Mouse (Mus musculus) cerebellum, postnatal 4 days (tissue): ENCODE measurements at regions not wholly inside any gene's neighbourhood (a gene's known extent, or its start where the extent isn't known, plus 50 kb on each side); places are given as distances from the start of the nearest gene placed in this dataset.

ENCODE experiments used
- DNase-seq, 2 experiments: peaks; one replicate each; pipeline ENCODE4 v3.0.0; 2022; ENCODE audit warnings: low spot score in 2 of 2, mixed read lengths in 1 of 2

DNA sequence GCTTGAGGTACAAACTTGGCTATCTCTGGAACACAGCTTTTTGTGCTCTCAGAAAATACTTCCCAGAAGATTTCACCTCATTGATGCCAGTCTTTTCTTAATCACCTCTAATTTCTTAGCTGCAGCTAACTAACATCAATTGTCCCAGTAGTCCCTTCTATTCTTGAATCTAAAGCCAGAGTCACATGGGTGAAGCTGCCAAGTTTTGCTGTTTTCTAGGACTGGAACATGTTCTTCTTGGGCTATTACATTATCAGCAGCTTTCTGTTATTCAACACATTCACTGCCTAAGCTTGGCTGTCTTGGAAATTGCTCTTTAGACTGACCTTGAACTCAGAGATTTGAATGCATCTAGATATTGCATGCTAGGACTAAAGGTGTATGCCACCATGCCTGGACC lies 583.9 kb downstream of the Cetn3 start:
- DNase-seq = no peak

DNA sequence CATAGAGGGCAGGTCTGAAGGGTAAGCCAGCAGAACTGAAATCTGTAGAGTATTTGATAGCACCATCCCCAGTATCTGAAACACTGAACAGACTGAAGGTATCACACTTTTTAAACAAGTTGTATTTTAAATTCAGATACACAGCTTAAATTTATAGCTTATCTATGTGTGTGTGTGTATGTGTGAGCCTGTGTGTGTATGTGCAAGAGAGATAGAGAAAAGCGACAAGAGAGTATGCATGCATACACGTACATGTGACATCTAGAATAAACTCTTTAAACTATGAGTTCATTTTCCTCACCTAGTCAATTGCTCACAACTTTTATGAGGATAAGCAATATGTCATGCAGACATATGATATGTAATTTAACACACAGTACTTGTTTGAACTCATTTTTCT lies 588.7 kb downstream of the Cetn3 start:
- no peak for DNase-seq

DNA sequence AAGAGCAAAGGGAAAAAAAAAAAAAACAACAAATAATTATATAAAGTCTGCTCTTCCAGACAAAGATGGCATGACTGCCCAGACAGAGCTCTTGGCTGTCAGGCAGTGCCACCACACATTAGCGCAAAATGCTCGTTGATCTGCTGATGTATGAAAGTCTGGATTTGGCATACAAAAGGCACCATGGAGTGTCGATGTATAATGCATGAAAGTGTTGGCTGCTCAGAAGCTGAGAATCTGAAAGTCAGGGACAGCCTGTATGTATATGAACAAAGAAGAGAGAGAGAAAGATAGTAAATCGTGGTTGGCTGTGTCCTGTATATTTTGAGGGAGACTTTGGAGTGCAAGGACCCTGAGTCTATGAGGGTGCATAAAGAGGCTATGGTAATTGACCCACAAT lies 589.7 kb downstream of the Cetn3 start:
- DNase-seq = peak in 1 of 2 experiments; percentile 6

DNA sequence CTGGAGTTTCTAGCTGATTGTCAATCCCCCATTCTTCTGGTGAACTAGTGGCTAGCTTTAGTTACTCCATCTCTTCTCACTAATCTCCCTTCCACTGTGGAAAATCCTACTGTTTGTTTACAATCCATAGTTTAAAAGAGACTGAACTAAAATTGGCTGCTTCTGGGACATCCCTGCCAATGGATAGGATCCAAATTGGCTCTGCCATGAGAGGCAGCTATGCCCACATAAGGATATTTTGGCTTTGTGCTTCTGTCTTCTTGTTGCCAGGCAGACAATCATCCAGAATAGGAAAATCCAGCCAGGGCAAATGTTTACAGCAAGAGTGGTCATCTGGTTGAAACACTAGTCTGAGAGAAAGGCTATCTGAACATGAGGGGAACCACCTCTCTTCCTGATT lies 610.0 kb downstream of the Cetn3 start:
- peak in 1 of 2 experiments; percentile 5 for DNase-seq

DNA sequence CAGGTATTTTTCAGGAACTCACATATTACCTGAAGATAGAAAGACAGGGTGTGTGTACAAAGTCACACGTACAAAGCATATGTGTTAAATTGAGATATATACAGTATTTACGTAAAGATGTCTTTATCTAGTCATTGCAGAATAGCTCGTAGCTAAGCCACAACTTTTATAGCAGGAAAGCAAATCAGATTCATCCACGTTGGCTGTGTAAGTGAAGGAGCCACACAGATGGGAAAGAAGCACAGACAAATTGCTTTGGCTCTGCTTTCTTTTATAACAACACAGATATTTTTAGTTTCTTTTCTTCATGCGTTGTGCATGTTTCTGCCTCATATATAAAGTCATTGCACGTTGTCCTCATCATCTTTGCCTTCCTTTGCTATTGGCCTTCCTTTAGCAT lies 610.6 kb downstream of the Cetn3 start:
- no peak for DNase-seq

DNA sequence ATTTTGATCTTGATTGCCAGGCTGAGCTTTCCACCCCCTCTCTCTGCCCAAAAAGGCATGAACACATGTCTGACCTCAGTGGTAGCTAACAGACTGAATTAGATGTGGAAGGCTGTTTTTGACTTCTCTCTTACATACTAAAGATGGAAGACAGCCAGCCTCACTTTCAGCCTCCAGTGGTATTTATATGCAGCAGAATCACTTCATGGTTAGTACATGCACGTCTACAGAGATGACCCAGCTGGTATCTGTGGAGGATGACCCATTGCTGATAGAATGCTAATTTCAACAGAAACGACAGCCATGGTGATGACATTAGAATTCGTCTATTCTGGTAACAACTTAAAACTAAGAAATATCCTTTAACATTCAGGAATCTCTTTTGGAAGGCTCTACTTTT lies 630.8 kb downstream of the Cetn3 start:
- DNase-seq = no peak

DNA sequence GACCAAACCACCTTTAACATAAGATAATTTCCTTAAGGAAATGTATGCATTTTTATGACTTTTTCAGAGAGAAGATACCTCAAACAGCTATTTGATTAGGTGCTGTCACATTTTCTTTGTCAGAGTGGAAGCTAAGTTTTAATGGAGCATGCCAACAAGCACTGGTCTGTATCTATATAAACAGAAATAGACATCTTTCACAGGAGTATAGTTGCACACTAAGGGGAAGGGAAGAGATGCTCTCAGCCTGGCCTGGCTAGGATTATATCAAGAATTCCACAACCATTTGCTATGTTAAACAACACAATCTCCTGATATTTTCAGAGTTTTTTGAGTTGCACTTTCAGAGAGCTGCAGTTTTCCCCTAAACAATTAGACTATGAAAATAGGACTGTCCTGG lies 638.1 kb downstream of the Cetn3 start:
- no peak for DNase-seq

DNA sequence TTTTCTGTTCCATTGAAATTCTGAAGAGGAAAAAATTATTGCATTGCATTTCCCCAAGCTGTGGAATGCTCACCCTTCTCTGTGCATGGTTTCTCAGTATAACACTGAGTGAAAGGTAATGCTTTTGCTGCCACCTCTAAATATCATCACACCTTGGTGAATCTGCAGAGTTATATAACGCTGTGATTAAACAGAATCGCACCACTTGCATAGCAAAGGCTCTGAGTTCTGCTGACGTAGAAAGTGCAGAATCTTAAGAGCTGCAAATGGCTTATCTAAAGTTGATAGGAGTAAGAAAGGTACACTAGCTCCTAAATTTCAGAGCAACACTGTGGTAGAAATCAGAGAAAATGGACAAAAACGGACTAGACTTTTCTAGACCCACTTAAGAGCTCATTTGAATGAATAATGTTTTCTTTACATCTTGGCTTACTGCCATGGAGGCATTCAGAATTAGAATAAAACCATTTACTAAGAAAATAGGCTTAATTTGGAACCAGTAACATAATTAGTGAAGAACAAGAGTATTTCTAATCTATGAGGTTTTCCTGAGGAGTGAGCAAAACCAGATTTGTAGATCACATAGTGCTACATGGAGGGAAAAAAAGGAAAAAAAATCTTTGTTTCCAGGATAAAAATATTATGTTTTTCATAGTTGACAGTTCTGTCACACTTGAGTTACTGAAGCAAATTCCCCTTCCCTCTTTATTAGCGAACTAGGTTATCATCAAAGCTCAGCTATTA lies 641.2 kb downstream of the Cetn3 start:
- no peak for DNase-seq

DNA sequence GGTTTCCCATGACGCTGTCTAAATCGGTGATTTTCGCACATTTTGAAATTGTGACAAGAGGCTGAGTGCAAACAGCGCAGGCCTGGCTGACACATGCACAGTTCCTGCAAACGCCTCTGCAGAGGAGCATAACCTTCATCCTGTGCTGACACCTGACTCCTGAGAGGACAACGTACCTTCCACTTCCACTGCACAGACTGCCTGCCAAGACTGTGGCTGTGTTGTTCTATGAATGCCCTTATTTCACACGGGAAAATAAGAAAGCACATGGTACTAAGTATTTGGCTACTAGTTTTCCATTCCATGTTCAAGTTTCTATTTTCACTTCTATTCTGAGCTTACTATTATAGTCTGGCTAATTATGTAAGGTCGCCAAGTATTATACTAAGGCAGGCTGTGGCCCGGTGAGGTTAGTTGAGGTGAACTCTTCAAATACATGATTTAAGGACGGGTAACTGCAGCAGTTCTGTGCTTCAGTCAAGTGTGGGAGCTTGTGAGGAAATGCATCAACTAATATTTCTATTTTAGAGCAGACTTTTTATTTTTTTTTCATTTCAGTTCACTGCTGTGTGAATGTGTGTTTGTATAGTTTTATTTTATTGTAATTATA lies 642.0 kb downstream of the Cetn3 start:
- DNase-seq = no peak

DNA sequence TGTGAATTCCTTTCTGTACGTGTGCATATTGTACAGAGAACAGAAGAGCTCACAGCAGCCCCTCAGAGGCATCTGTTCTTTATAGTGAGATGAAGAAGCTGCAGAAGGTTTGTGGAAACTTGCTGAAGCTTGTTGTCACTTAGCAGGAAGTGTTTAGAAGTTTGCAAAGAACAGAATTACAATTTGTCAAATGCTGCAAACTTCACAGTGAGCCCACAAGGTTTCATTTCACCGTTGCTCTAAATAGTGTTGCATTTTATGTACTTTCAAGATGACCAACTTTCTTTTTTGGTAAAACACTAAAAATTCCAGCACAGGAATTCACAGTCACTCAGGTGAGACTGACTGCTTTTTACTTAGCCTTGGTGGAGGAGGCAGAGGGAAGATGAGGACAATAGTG lies 649.5 kb downstream of the Cetn3 start:
- DNase-seq = no peak

DNA sequence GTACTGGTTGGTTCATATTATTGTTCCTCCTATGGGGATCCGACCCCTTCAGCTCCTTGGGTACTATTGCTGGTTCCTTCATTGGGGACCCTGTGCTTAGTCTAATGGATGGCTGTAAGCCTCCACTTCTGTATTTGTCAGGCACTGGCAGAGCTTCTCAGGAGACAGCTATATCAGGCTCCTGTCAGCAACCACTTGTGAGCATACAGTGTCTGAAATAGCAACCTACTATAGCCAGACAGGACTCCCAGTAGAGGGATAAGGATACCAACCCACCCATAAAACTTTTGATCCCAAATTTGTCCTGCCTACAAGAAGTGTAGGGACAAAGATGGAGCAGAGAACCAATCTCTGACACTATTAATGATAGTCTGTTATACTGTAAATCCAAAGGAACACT lies 656.4 kb downstream of the Cetn3 start:
- no peak for DNase-seq

DNA sequence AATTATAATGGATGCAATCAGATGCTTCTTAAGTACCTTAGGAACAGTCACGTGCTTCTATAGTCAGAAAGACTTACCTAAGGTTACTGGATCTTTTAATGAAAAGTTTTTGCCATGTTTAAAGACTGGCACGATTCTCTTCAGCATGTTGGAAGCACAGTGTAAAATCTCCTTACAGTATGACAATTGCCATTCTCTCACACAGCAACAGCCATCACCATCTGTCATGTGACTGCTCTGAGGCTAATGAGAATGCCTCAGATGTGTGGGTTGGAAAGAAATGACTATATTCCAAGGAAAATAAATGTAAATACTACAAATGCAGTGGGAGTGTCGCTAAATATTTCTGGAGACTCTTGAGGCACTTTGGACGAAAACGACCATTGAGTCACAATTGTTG lies 670.8 kb downstream of the Cetn3 start:
- DNase-seq = no peak

DNA sequence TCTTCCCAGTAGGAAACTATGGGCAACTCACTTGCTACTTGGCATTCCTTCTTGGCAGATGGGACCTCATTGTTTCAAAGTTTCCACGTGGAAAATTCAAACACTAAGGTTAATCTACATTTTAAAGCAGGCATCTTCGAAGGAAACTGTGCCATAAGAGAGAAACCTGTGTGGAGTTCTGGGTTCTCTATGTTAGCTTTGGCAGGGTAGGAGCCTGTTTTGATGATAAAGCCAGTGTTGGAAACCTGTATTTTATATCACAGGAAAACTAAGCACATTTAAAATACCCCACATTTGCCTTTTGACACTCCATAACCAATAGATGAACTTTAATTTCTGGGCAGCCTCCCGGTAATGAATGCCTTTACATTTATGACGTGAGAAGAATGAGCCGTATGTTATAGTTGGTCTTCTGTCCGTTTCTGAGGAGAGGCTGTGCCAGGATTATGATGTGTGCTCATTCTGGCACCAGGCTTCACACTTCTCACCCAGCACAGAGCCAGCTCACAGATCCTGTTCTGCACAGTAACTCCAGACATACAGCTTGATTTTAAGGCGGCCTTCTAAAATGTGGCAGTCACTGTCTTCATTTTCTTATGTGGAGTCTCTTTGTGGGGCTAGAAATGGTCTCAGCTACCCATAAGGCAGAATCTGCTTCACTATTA lies 700.5 kb downstream of the Cetn3 start:
- DNase-seq = no peak

DNA sequence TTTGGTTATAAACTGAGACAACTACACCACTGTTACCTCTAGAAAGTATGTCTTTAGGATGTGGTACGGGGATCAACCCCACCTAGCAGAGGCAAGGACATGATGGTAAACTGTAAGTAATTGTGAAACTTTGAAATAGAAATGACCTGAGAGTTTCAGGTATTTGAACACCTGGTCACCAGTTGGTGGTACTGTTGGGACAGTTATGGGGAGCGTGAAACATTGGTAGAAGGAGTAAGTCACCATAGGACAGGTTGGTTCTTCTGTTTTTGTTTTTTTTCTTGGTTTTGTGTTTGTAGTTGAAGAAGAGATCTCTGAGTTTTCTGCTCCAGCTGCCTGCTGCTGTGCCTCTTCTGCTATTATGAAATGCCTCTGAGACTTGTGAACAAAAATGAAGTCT lies 713.7 kb downstream of the Cetn3 start:
- DNase-seq = no peak

DNA sequence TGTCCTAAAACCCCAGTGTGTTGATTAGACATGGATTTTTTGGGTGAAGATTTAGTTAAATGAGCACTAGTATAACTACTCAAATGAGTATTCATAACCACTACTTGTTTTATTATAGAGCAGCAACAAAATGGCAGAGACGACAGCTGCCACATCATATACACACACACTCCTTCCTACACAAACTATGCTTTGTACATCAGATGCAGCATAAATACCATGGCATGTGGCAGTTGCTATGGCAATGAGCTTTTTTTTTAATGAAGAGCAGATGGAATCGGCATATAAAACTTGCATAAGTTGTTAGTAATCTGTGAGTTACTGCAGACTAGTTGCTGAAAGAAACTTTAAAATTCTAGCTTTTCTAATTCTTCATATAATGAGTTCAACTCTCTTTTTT lies 725.3 kb downstream of the Cetn3 start:
- no peak for DNase-seq

DNA sequence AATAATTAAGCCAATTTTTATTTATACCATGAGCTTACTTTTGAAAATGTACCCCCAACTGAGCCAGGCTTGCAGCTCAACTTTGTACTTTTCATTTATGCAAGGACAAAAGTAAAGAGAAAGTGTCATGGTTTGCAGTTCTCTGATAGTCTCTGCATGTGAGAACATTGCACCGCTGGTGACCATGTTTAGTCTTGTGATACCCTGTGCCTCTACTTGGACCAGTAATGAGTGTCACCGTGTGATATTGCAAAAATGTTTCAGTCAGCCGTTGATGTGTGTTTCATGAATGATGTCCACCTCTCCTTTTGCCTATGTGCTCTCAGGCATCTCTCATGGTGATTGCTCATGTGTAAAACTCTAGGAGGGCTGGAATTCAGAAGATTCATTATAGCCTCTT lies 726.6 kb downstream of the Cetn3 start:
- no peak for DNase-seq
